Mouse (Mus musculus): ENCODE measurements around the gene Gm17324. TPM values are rescaled to one million over a fixed set of nuclear protein-coding genes. Genes with fewer than 3 reads are reported as not detected.

The Gm17324 gene
- polyA plus RNA-seq, 1 experiment from 2014 or later = 0.90 TPM

GRCm38 (mm10) chr9:78428185-78428584, 20.4 kb downstream of the Gm17324 start:
- Histone ChIP-seq H3K4me3 (ENCODE audit: low read depth, low read length) (no peak overlapping the region), H3K9ac (replicated peaks; ENCODE audit: low read depth, low read length) (no peak overlapping the region), H3K36me3 (ENCODE audit: control insufficient read depth, insufficient read depth, low read length) (no peaks in the 10 kb centered on the region), H3K4me1 (ENCODE audit: control insufficient read depth, insufficient read depth, low read length) (no peaks in the 10 kb centered on the region), H3K27me3 (ENCODE audit: control insufficient read depth, insufficient read depth, low read length) (no peaks in the 10 kb centered on the region), H3K27ac (ENCODE audit: low read length) (no peak overlapping the region), H3K9me3 (ENCODE audit: control insufficient read depth, low read depth, low read length) (no peaks in the 10 kb centered on the region), H3K4me2 (replicated peaks; ENCODE audit: low read depth, low read length) (no peak overlapping the region)
- WGBS = 83% methylated on average over 6 of the region's 6 CpGs
- ATAC-seq (ENCODE audit: insufficient number of reproducible peaks, insufficient read depth, low FRiP score, low read depth) = no peak

GRCm38 (mm10) chr9:78427362-78427781, 21.2 kb downstream of the Gm17324 start:
- no peaks in the 10 kb centered on the region for H3K9me3 ChIP-seq (ENCODE audit: control insufficient read depth, low read depth, low read length)
- H3K4me3 ChIP-seq (ENCODE audit: low read depth, low read length) = peak overlapping the region; percentile 24
- H3K36me3 ChIP-seq (ENCODE audit: control insufficient read depth, insufficient read depth, low read length) = no peaks in the 10 kb centered on the region
- H3K4me1 ChIP-seq (ENCODE audit: control insufficient read depth, insufficient read depth, low read length) = no peaks in the 10 kb centered on the region
- WGBS = 23% methylated on average over 27 of the region's 27 CpGs
- ATAC-seq (ENCODE audit: insufficient number of reproducible peaks, insufficient read depth, low FRiP score, low read depth) = no peak
- H3K27me3 ChIP-seq (ENCODE audit: control insufficient read depth, insufficient read depth, low read length) = no peaks in the 10 kb centered on the region
- H3K4me2 ChIP-seq (replicated peaks; ENCODE audit: low read depth, low read length) = peak overlapping the region; percentile 60
- no peak overlapping the region for H3K9ac ChIP-seq (replicated peaks; ENCODE audit: low read depth, low read length)
- H3K27ac ChIP-seq (ENCODE audit: low read length) = no peak overlapping the region

- Histone ChIP-seq H3K9ac (replicated peaks; ENCODE audit: low read depth, low read length) (no peak overlapping the region), H3K36me3 (ENCODE audit: control insufficient read depth, insufficient read depth, low read length) (no peaks in the 10 kb centered on the region), H3K4me2 (replicated peaks; ENCODE audit: low read depth, low read length) (no peak overlapping the region), H3K27ac (ENCODE audit: low read length) (no peak overlapping the region), H3K4me3 (ENCODE audit: low read depth, low read length) (no peak overlapping the region), H3K27me3 (ENCODE audit: control insufficient read depth, insufficient read depth, low read length) (no peaks in the 10 kb centered on the region), H3K4me1 (ENCODE audit: control insufficient read depth, insufficient read depth, low read length) (no peaks in the 10 kb centered on the region), H3K9me3 (ENCODE audit: control insufficient read depth, low read depth, low read length) (no peaks in the 10 kb centered on the region)
- ATAC-seq (ENCODE audit: insufficient number of reproducible peaks, insufficient read depth, low FRiP score, low read depth) = no peak
- 88% methylated on average over 7 of the region's 7 CpGs for WGBS
These were observed 47.0 kb downstream of the Gm17324 start for GRCm38 (mm10) chr9:78401596-78401995.

GRCm38 (mm10) chr9:78400570-78400969, 48.0 kb downstream of the Gm17324 start:
- no peaks in the 10 kb centered on the region for H3K36me3 ChIP-seq (ENCODE audit: control insufficient read depth, insufficient read depth, low read length)
- no peaks in the 10 kb centered on the region for H3K9me3 ChIP-seq (ENCODE audit: control insufficient read depth, low read depth, low read length)
- no peak for ATAC-seq (ENCODE audit: insufficient number of reproducible peaks, insufficient read depth, low FRiP score, low read depth)
- H3K4me3 ChIP-seq (ENCODE audit: low read depth, low read length) = no peak overlapping the region
- peaks cover 7% of the 10 kb centered on the region; the same call in 1 of the 2 replicates for H3K27me3 ChIP-seq (ENCODE audit: control insufficient read depth, insufficient read depth, low read length)
- H3K4me1 ChIP-seq (ENCODE audit: control insufficient read depth, insufficient read depth, low read length) = no peaks in the 10 kb centered on the region
- H3K9ac ChIP-seq (replicated peaks; ENCODE audit: low read depth, low read length) = no peak overlapping the region
- 60% methylated on average over 5 of the region's 5 CpGs for whole genome bisulfite sequencing
- no peak overlapping the region for H3K27ac ChIP-seq (ENCODE audit: low read length)
- no peak overlapping the region for H3K4me2 ChIP-seq (replicated peaks; ENCODE audit: low read depth, low read length)

Small RNA genes lying within 50 kb of the gene (microRNA-seq; reads per million reads assigned to microRNA genes)
- gene Gm26377 = not detected

Other genes starting within 250 kb of the Gm17324 start
- 9.6 and 9.7 TPM in 2 replicates for gene Gsta1, start 218.1 kb downstream of the Gm17324 start, polyA plus RNA-seq (2014; fragmentation: Nextera tagmentation; extraction: Ambion mirVana)
- 6.6 and 9.8 TPM in 2 replicates for gene Gm3776, start 191.7 kb downstream of the Gm17324 start, polyA plus RNA-seq (2014; fragmentation: Nextera tagmentation; extraction: Ambion mirVana)
- gene Gm10639, start 158.9 kb downstream of the Gm17324 start, polyA plus RNA-seq (2014; fragmentation: Nextera tagmentation; extraction: Ambion mirVana) = 0.49 TPM in 1 of 2 replicates, not detected in the other
- 0.42 TPM in 1 of 2 replicates, not detected in the other for gene Omt2a, start 134.0 kb downstream of the Gm17324 start, polyA plus RNA-seq (2014; fragmentation: Nextera tagmentation; extraction: Ambion mirVana)
- not detected in 2 replicates for gene Omt2b, start 121.2 kb downstream of the Gm17324 start, polyA plus RNA-seq (2014; fragmentation: Nextera tagmentation; extraction: Ambion mirVana)
- 1.2 and 1.9 TPM in 2 replicates for gene Gsta2, start 93.0 kb downstream of the Gm17324 start, polyA plus RNA-seq (2014; fragmentation: Nextera tagmentation; extraction: Ambion mirVana)
- gene Dppa5a, start 80.6 kb downstream of the Gm17324 start, polyA plus RNA-seq (2014; fragmentation: Nextera tagmentation; extraction: Ambion mirVana) = 0.45 TPM in 1 of 2 replicates, not detected in the other
- 0.35 and 0.74 TPM in 2 replicates for gene Ooep, start 70.1 kb downstream of the Gm17324 start, polyA plus RNA-seq (2014; fragmentation: Nextera tagmentation; extraction: Ambion mirVana)
- gene Ddx43, start 53.0 kb downstream of the Gm17324 start, polyA plus RNA-seq (2014; fragmentation: Nextera tagmentation; extraction: Ambion mirVana) = 0.29 and 0.51 TPM in 2 replicates
- 2.7 and 3.3 TPM in 2 replicates for gene Cgas, start 5.5 kb downstream of the Gm17324 start, polyA plus RNA-seq (2014; fragmentation: Nextera tagmentation; extraction: Ambion mirVana)
- gene Mto1, start 578 bp downstream of the Gm17324 start, polyA plus RNA-seq (2014; fragmentation: Nextera tagmentation; extraction: Ambion mirVana) = 24.6 and 27.1 TPM in 2 replicates
- gene Eef1a1, start 40.4 kb upstream of the Gm17324 start, polyA plus RNA-seq (2014; fragmentation: Nextera tagmentation; extraction: Ambion mirVana) = 5,753 and 5,798 TPM in 2 replicates
- 15.3 and 16.9 TPM in 2 replicates for gene Slc17a5, start 139.3 kb upstream of the Gm17324 start, polyA plus RNA-seq (2014; fragmentation: Nextera tagmentation; extraction: Ambion mirVana)
- 11.7 and 14.6 TPM in 2 replicates for gene Cd109, start 166.8 kb upstream of the Gm17324 start, polyA plus RNA-seq (2014; fragmentation: Nextera tagmentation; extraction: Ambion mirVana)

Data from stomach, embryonic 14.5 days (tissue).